Mouse (Mus musculus) lung, adult 2 months (tissue): ENCODE measurements around the gene Fkbp1b.

ENCODE experiments used
- CTCF ChIP-seq: fragments of 200-500 bp; IDR thresholded peaks from 2 replicates; pipeline ENCODE4 v1.5.1; 2011; ENCODE audit warnings: mild to moderate bottlenecking, low read length, control low read depth; ENCODE audit not compliant: insufficient read depth
- POLR2A ChIP-seq: fragments of 200-500 bp; IDR thresholded peaks from 2 replicates; pipeline ENCODE4 v1.6.1; 2011; ENCODE audit warnings: low read depth, mild to moderate bottlenecking, control low read depth, low read length, borderline replicate concordance; ENCODE audit errors: extremely low read depth

- TF ChIP-seq CTCF = no peak
- TF ChIP-seq POLR2A = no peak
These were observed 18.0 kb upstream of the Fkbp1b start for GRCm38 (mm10) chr12:4859241-4859914.
